Mouse (Mus musculus): ENCODE measurements at regions not wholly inside any gene's neighbourhood (a gene's known extent, or its start where the extent isn't known, plus 50 kb on each side); places are given as distances from the start of the nearest gene placed in this dataset.

DNA sequence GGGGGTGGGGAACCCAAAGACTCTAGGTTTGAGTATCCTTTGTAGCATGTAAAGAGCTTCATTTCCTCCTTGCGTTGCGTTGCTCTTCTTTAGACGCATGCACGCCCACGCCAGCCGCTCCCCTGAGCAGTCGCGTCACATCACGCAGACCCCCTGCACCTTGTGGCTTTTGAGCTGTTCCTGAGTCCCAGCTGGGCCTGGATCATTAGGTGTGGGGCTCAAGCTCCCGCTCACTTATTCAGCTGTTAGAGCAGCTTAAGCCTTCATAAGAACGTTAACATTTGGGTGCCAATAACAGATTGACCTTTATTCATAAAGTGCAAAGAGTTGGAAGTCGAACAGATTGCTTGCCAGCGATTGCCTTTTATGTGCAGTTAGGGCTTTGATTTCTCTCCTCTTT lies 121.5 kb downstream of the Nkx6-1 start:
- Histone ChIP-seq H3K9me3 (ENCODE audit: control insufficient read depth, low read length) (no peaks in the 10 kb centered on the region), H3K27me3 (ENCODE audit: control insufficient read depth, insufficient read depth, low read length) (peaks cover 19% of the 10 kb centered on the region), H3K27ac (replicated peaks; ENCODE audit: low read depth, low read length) (no peak overlapping the region), H3K4me3 (ENCODE audit: low read depth, low read length) (no peak overlapping the region), H3K9ac (ENCODE audit: low read length) (no peak overlapping the region), H3K4me2 (ENCODE audit: low read depth, severe bottlenecking) (no peak overlapping the region), H3K4me1 (ENCODE audit: control insufficient read depth, insufficient read depth, low read length) (peaks cover 5% of the 10 kb centered on the region; the same call in 1 of the 2 replicates), H3K36me3 (ENCODE audit: control insufficient read depth, insufficient read depth, low read length) (no peaks in the 10 kb centered on the region)
- DNase-seq (ENCODE audit: low spot score) (no peak), ATAC-seq (ENCODE audit: insufficient number of reproducible peaks, low FRiP score, low TSS enrichment, low read depth) (no peak)
- WGBS = 29% methylated on average over 13 of the region's 13 CpGs

DNA sequence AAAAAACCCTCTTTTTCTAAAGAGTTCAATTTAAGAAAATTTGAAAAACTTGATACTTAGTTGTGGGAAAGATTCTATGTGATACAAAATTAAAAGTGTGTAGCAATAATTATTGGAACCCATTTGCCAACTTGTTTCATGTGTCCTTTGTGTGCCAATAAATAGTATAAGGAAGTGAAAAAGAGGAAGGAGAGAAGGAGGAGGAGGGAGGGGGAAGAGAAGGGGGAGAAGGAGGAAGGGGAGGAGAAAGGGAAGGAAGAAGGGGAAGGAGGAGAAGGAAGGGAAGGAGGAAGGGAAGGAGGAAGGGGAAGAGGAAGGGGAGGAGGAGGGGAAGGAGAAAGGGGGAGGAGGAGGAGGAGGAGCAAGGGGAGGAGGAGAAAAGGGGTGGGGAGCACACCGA lies 125.0 kb downstream of the Nkx6-1 start:
- Histone ChIP-seq H3K9ac (ENCODE audit: low read length) (no peak overlapping the region), H3K4me3 (ENCODE audit: low read depth, low read length) (no peak overlapping the region), H3K4me1 (ENCODE audit: control insufficient read depth, insufficient read depth, low read length) (peaks cover 9% of the 10 kb centered on the region; the same call in 1 of the 2 replicates), H3K4me2 (ENCODE audit: low read depth, severe bottlenecking) (no peak overlapping the region), H3K27ac (replicated peaks; ENCODE audit: low read depth, low read length) (no peak overlapping the region), H3K36me3 (ENCODE audit: control insufficient read depth, insufficient read depth, low read length) (no peaks in the 10 kb centered on the region), H3K27me3 (ENCODE audit: control insufficient read depth, insufficient read depth, low read length) (peaks cover 22% of the 10 kb centered on the region), H3K9me3 (ENCODE audit: control insufficient read depth, low read length) (no peaks in the 10 kb centered on the region)
- DNase-seq (ENCODE audit: low spot score) = no peak
- ATAC-seq (ENCODE audit: insufficient number of reproducible peaks, low FRiP score, low TSS enrichment, low read depth) = no peak
- WGBS = 62% methylated on average over 1 of the region's 1 CpGs

DNA sequence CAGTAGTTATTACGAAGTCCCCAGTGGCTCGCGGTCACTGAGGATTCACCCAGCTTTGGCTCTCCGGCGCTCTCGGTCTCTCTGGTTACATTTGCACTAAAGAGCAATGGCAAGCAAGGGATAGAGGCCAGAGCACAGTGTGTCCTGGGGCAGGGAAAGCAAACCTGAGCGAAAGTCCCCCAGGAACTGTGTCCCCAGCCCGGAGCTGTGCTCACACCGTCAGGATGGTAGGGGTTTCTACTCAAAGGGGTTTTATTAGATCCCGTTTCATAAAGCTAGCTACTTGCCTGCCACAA lies 125.6 kb downstream of the Nkx6-1 start:
- ATAC-seq (ENCODE audit: insufficient number of reproducible peaks, low FRiP score, low TSS enrichment, low read depth) (no peak), DNase-seq (ENCODE audit: low spot score) (peak; percentile 34)
- Histone ChIP-seq H3K36me3 (ENCODE audit: control insufficient read depth, insufficient read depth, low read length) (no peaks in the 10 kb centered on the region), H3K9ac (ENCODE audit: low read length) (no peak overlapping the region), H3K4me1 (ENCODE audit: control insufficient read depth, insufficient read depth, low read length) (peaks cover 9% of the 10 kb centered on the region; the same call in 1 of the 2 replicates), H3K4me2 (ENCODE audit: low read depth, severe bottlenecking) (peak overlapping the region; percentile 16; the same call in 1 of the 2 replicates), H3K4me3 (ENCODE audit: low read depth, low read length) (no peak overlapping the region), H3K9me3 (ENCODE audit: control insufficient read depth, low read length) (no peaks in the 10 kb centered on the region), H3K27ac (replicated peaks; ENCODE audit: low read depth, low read length) (no peak overlapping the region), H3K27me3 (ENCODE audit: control insufficient read depth, insufficient read depth, low read length) (peaks cover 22% of the 10 kb centered on the region)
- WGBS = 9% methylated on average over 10 of the region's 10 CpGs

DNA sequence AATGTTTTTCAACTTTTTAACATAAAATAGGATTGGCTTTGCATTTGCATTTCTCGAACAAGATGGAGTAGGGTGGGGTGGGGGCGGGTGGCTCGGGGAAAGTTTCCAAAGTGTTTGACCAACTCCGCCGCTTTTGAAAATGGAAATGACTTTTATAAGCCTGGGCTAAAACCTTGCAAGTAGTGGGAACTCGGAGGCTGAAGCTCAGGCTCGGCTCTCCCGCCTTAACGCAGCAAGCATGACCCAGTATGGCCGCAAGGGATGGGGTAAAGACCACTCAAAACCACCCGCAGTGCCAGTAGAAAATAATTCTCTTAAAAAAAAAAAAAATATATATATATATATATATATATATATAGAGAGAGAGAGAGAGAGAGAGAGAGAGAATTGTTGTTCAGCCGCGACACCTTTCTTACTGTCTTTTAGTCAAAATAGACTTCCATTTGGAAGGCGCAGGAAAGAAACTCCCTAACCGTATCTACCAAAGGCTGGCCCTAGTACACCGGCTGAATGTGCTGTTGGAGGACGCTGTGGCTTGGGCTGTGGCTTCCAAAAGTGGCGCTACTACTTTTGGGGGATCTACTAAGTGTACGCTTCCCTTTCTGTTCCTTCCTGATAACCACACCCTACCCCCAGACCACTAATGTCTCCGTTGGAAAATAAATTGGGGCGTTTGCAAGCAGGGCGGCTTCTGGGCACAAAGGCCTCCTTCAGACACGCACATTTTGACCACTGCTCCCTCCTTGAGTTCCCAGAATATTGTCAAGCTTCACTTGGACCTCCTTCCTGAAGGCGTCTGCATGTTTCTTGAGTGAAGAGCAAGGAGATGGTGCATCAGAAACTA lies 126.2 kb downstream of the Nkx6-1 start:
- no peak overlapping the region for H3K27ac ChIP-seq (replicated peaks; ENCODE audit: low read depth, low read length)
- H3K27me3 ChIP-seq (ENCODE audit: control insufficient read depth, insufficient read depth, low read length) = peaks cover 21% of the 10 kb centered on the region
- H3K9me3 ChIP-seq (ENCODE audit: control insufficient read depth, low read length) = no peaks in the 10 kb centered on the region
- no peak overlapping the region for H3K9ac ChIP-seq (ENCODE audit: low read length)
- peak overlapping the region; percentile 42 for H3K4me2 ChIP-seq (ENCODE audit: low read depth, severe bottlenecking)
- H3K36me3 ChIP-seq (ENCODE audit: control insufficient read depth, insufficient read depth, low read length) = no peaks in the 10 kb centered on the region
- H3K4me1 ChIP-seq (ENCODE audit: control insufficient read depth, insufficient read depth, low read length) = peaks cover 8% of the 10 kb centered on the region; the same call in 1 of the 2 replicates
- peak; percentile 39 for DNase-seq (ENCODE audit: low spot score)
- peak overlapping the region; percentile 16; the same call in 1 of the 2 replicates for H3K4me3 ChIP-seq (ENCODE audit: low read depth, low read length)
- WGBS = 3% methylated on average over 24 of the region's 24 CpGs
- no peak for ATAC-seq (ENCODE audit: insufficient number of reproducible peaks, low FRiP score, low TSS enrichment, low read depth)

DNA sequence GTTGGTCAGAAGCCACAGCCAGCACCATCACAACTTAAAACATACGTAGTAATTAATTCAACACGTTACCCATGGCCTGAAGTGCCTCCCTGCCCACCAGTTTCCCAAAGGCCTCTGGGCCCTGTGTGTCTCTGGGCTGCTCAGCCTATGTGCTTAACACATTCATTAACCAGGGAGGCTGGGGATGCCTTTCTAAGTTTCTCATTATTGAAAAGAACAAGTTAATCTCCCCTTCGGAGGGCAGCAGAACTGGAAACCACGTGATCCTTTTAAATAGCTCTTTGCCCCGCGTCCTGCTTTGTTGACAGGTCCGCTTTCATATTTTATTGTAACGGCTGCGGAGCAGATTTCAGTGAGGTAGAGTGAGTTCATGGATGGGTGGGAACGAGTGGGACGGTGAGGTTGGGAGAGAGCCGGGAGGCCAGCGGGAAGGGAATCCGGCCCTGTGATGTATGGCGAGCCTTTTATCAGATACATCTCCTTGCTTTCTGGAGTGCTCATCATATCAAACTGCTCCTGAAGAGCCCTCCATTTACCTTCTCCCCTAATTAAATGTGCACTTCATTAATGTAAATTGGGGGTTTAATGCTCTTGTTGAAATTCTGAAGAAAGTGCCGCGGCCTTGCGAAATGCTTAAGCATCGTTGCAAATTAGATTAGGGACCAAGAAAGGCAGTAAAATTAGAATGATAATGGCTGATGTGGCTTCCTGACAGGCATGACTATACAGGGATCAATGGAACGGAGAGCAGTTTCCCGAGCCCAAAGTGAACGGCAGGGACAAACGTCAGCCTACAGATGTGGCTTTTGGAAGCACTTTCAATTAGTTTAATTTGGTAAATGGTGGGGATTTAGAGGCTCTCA lies 127.0 kb downstream of the Nkx6-1 start:
- Histone ChIP-seq H3K9me3 (ENCODE audit: control insufficient read depth, low read length) (no peaks in the 10 kb centered on the region), H3K4me1 (ENCODE audit: control insufficient read depth, insufficient read depth, low read length) (0 out of 2 replicates have a peak, but pooled peaks cover 4% of the 10 kb centered on the region), H3K27ac (replicated peaks; ENCODE audit: low read depth, low read length) (no peak overlapping the region), H3K9ac (ENCODE audit: low read length) (no peak overlapping the region), H3K4me3 (ENCODE audit: low read depth, low read length) (peak overlapping the region; percentile 16; the same call in 1 of the 2 replicates), H3K4me2 (ENCODE audit: low read depth, severe bottlenecking) (peak overlapping the region; percentile 42), H3K27me3 (ENCODE audit: control insufficient read depth, insufficient read depth, low read length) (peaks cover 14% of the 10 kb centered on the region), H3K36me3 (ENCODE audit: control insufficient read depth, insufficient read depth, low read length) (no peaks in the 10 kb centered on the region)
- WGBS = 2% methylated on average over 23 of the region's 23 CpGs
- ATAC-seq (ENCODE audit: insufficient number of reproducible peaks, low FRiP score, low TSS enrichment, low read depth) (0 out of 2 replicates have a peak, but pooled peaks have one; percentile 44), DNase-seq (ENCODE audit: low spot score) (peak; percentile 52)

DNA sequence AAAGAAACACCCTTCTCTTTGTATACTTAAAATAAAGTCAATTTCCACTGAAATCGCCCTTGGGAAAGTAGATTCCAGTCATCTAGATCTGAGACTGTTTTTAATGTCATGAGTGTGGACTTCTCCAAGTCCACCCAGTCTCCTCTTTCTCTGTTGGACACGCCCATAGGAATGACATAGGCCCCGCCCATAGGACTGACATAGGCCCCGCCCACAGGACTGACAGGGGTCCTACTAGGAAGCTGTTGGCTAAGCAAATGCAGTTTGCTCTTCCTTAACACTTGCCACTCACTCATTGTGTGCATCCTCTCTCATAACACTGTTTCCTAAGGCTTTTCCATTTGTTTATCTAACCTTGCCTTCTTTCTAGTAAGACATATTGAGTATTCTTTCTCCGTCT lies 129.3 kb downstream of the Nkx6-1 start:
- Histone ChIP-seq H3K9me3 (ENCODE audit: control insufficient read depth, low read length) (no peaks in the 10 kb centered on the region), H3K27me3 (ENCODE audit: control insufficient read depth, insufficient read depth, low read length) (peaks cover 14% of the 10 kb centered on the region), H3K4me1 (ENCODE audit: control insufficient read depth, insufficient read depth, low read length) (0 out of 2 replicates have a peak, but pooled peaks cover 4% of the 10 kb centered on the region), H3K27ac (replicated peaks; ENCODE audit: low read depth, low read length) (no peak overlapping the region), H3K36me3 (ENCODE audit: control insufficient read depth, insufficient read depth, low read length) (no peaks in the 10 kb centered on the region), H3K9ac (ENCODE audit: low read length) (no peak overlapping the region), H3K4me2 (ENCODE audit: low read depth, severe bottlenecking) (no peak overlapping the region), H3K4me3 (ENCODE audit: low read depth, low read length) (no peak overlapping the region)
- ATAC-seq (ENCODE audit: insufficient number of reproducible peaks, low FRiP score, low TSS enrichment, low read depth) (no peak), DNase-seq (ENCODE audit: low spot score) (no peak)
- 56% methylated on average over 5 of the region's 5 CpGs for WGBS

DNA sequence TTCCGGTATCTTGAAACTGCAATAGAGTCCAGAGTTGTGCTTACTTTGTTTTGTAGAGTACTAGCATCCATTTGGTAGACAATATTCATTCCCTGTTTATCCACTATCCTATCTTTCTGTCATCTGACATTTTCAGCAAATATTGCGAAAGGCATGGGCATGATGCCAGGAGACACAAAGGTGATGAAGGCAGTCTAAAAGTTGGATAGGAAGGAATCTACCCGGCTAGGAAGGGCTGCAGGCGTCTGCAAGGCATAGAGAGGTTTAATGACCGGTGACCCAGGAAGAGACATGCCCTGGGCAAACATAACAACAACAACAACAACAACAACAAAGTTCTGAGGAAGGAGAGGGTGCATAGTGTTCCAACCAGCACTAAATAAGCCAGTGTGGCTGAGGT lies 139.4 kb downstream of the Nkx6-1 start:
- WGBS = 71% methylated on average over 5 of the region's 5 CpGs
- H3K27me3 ChIP-seq (ENCODE audit: control insufficient read depth, insufficient read depth, low read length) = no peaks in the 10 kb centered on the region
- ATAC-seq (ENCODE audit: insufficient number of reproducible peaks, low FRiP score, low TSS enrichment, low read depth) = no peak

DNA sequence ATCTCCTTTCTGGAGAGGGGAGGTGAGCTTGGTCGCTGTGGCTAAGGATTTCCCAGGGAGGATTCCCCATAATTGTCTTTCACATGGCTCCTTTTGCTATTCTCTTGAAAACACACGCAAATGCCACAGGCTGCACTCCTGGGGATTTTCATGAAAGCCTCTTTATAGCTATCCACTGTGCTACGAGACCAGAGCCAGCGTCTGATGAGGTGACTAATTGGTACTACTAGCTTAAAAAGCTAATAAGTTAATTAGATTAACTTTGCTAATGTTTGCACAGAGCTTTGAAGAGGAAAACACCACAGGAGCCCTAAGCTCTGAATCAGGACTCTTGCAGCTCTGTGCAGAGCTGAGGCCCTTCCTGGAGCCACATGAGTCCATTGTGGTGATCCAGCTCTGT lies 140.1 kb downstream of the Nkx6-1 start:
- Histone ChIP-seq H3K36me3 (ENCODE audit: control insufficient read depth, insufficient read depth, low read length) (no peaks in the 10 kb centered on the region), H3K4me3 (ENCODE audit: low read depth, low read length) (no peak overlapping the region), H3K4me2 (ENCODE audit: low read depth, severe bottlenecking) (0 out of 2 replicates have a peak overlapping the region, but pooled peaks have one; percentile 16), H3K9ac (ENCODE audit: low read length) (no peak overlapping the region), H3K27ac (replicated peaks; ENCODE audit: low read depth, low read length) (no peak overlapping the region), H3K4me1 (ENCODE audit: control insufficient read depth, insufficient read depth, low read length) (no peaks in the 10 kb centered on the region), H3K27me3 (ENCODE audit: control insufficient read depth, insufficient read depth, low read length) (no peaks in the 10 kb centered on the region), H3K9me3 (ENCODE audit: control insufficient read depth, low read length) (no peaks in the 10 kb centered on the region)
- DNase-seq (ENCODE audit: low spot score) (no peak), ATAC-seq (ENCODE audit: insufficient number of reproducible peaks, low FRiP score, low TSS enrichment, low read depth) (no peak)
- 9% methylated on average over 4 of the region's 4 CpGs for WGBS

More for the DNA sequence above, 139.4 kb downstream of the Nkx6-1 start:
- no peak overlapping the region for H3K4me2 ChIP-seq (ENCODE audit: low read depth, severe bottlenecking)
- H3K36me3 ChIP-seq (ENCODE audit: control insufficient read depth, insufficient read depth, low read length) = no peaks in the 10 kb centered on the region
- no peaks in the 10 kb centered on the region for H3K4me1 ChIP-seq (ENCODE audit: control insufficient read depth, insufficient read depth, low read length)
- no peak overlapping the region for H3K27ac ChIP-seq (replicated peaks; ENCODE audit: low read depth, low read length)
- H3K4me3 ChIP-seq (ENCODE audit: low read depth, low read length) = no peak overlapping the region
- no peak overlapping the region for H3K9ac ChIP-seq (ENCODE audit: low read length)
- no peak for DNase-seq (ENCODE audit: low spot score)
- H3K9me3 ChIP-seq (ENCODE audit: control insufficient read depth, low read length) = no peaks in the 10 kb centered on the region
